Comparison of ENCODE assay signal across 31 mouse cellular contexts in genomic region chr12:70097316-70097715, GRCm38 (mm10). TPM values are rescaled to one million over a fixed set of nuclear protein-coding genes. Genes with fewer than 3 reads are reported as not detected.
DNase-seq lines count a peak whose midpoint lies in the region; ATAC-seq and TF ChIP-seq lines count a peak whose summit lies in the region.
"Had no signal": no experiment of that assay in that cellular context is flagged by ENCODE, and none has a peak within 500 bp of the region (broad histone marks: within the 10 kb centered on the region; RNA-seq: fewer than 3 reads in every experiment).

No protein-coding gene starts in this region.

- intact Hi-C loops in heart, postnatal 14 days (cut with DNase I): no loop called here
- intact Hi-C loops in left cerebral cortex, postnatal 14 days (cut with DNase I): no loop called here

- H3K9me3 ChIP-seq in heart, postnatal 0 days (replicated peaks; ENCODE audit: control insufficient read depth, low read length): no peaks in the 10 kb centered on the region
- no peaks in the 10 kb centered on the region for H3K9me3 ChIP-seq in hindbrain, embryonic 14.5 days (ENCODE audit: control insufficient read depth, low read length)
- H3K9me3 ChIP-seq in limb, embryonic 10.5 days (replicated peaks): no peaks in the 10 kb centered on the region
- H3K9me3 ChIP-seq: embryonic facial prominence, embryonic 13.5 days; forebrain, embryonic 13.5 days; heart, embryonic 12.5 days; kidney, embryonic 15.5 days; lung, embryonic 15.5 days; megakaryocyte, embryonic 14.5 days; midbrain, embryonic 13.5 days had no signal

- H3K4me2 ChIP-seq in heart, postnatal 0 days (ENCODE audit: low read depth, low read length): no peak overlapping the region
- no peak overlapping the region for H3K4me2 ChIP-seq in hindbrain, embryonic 14.5 days (replicated peaks)
- H3K4me2 ChIP-seq: embryonic facial prominence, embryonic 13.5 days; forebrain, embryonic 13.5 days; heart, embryonic 12.5 days; kidney, embryonic 15.5 days; lung, embryonic 15.5 days; midbrain, embryonic 13.5 days had no signal

- H3K36me3 ChIP-seq in heart, postnatal 0 days (replicated peaks; ENCODE audit: control insufficient read depth, insufficient read depth, low read length): peaks cover 4% of the 10 kb centered on the region; the same call in 1 of the 2 replicates
- no peaks in the 10 kb centered on the region; the same call in 1 of the 2 replicates for H3K36me3 ChIP-seq in hindbrain, embryonic 14.5 days (replicated peaks; ENCODE audit: control insufficient read depth, insufficient read depth)
- peaks cover 4% of the 10 kb centered on the region; the same call in 1 of the 2 replicates for H3K36me3 ChIP-seq in limb, embryonic 10.5 days
- H3K36me3 ChIP-seq: lung, embryonic 15.5 days; midbrain, embryonic 13.5 days had no signal

- no peak for TF ChIP-seq CTCF in heart, postnatal 0 days (IDR thresholded peaks at IDR 0.05; ENCODE audit: low read depth)

- peak; percentile 47; the same call in 1 of the 2 replicates for ATAC-seq in heart, postnatal 0 days (ENCODE audit: insufficient read depth, low read depth)
- ATAC-seq in hindbrain, embryonic 14.5 days (ENCODE audit: low FRiP score): no peak
- ATAC-seq: forebrain, embryonic 13.5 days; hindbrain, postnatal 0 days; intestine, embryonic 16.5 days; midbrain, embryonic 13.5 days had no signal

- 62% methylated on average over 3 of the region's 3 CpGs for WGBS in heart, postnatal 0 days
- 87% methylated on average over 3 of the region's 3 CpGs for WGBS in hindbrain, embryonic 14.5 days
- 92% methylated on average over 3 of the region's 3 CpGs for WGBS in limb, embryonic 10.5 days

- H3K27ac ChIP-seq in heart, postnatal 0 days (ENCODE audit: low read depth): no peak overlapping the region
- H3K27ac ChIP-seq in hindbrain, embryonic 14.5 days: no peak overlapping the region
- H3K27ac ChIP-seq in limb, embryonic 10.5 days: no peak overlapping the region
- H3K27ac ChIP-seq: embryonic facial prominence, embryonic 13.5 days; forebrain, embryonic 13.5 days; hindbrain, postnatal 0 days; kidney, embryonic 15.5 days; liver, embryonic 14.5 days; lung, embryonic 15.5 days had no signal

- no peak overlapping the region for H3K4me3 ChIP-seq in heart, postnatal 0 days (ENCODE audit: low read depth, low read length)
- H3K4me3 ChIP-seq in hindbrain, embryonic 14.5 days (replicated peaks; ENCODE audit: low read length): no peak overlapping the region
- no peak overlapping the region for H3K4me3 ChIP-seq in limb, embryonic 10.5 days
- H3K4me3 ChIP-seq: embryonic facial prominence, embryonic 13.5 days; erythroblast, embryonic 14.5 days; forebrain, embryonic 13.5 days; heart, embryonic 12.5 days; kidney, embryonic 15.5 days; lung, embryonic 15.5 days; megakaryocyte, embryonic 14.5 days; midbrain, embryonic 13.5 days had no signal

- H3K9ac ChIP-seq in heart, postnatal 0 days (replicated peaks; ENCODE audit: low read depth, low read length): no peak overlapping the region
- no peak overlapping the region for H3K9ac ChIP-seq in hindbrain, embryonic 14.5 days
- H3K9ac ChIP-seq: embryonic facial prominence, embryonic 13.5 days; forebrain, embryonic 13.5 days; heart, embryonic 12.5 days; kidney, embryonic 15.5 days; liver, embryonic 14.5 days; lung, embryonic 15.5 days; midbrain, embryonic 13.5 days had no signal

- peak; percentile 7 for DNase-seq in heart, postnatal 0 days (ENCODE audit: low spot score)
- DNase-seq in heart, postnatal 14 days: no peak
- peak; percentile 22 for DNase-seq in MN1 (ENCODE audit: low spot score)
- peak; percentile 83 for DNase-seq in adrenal gland, postnatal 10 days
- no peak for DNase-seq in hindbrain, embryonic 14.5 days (ENCODE audit: low spot score)
- DNase-seq in left cerebral cortex, postnatal 14 days (ENCODE audit: low spot score in 2 of 2): no peak
- DNase-seq in limb, embryonic 10.5 days (ENCODE audit: low spot score): no peak
- DNase-seq: cerebellum, adult 18-20 months; cerebellum, postnatal 25 days; embryo, embryonic 11 days; gastrocnemius, postnatal 14 days; heart, adult 11 months; kidney, postnatal 36 days; lung, postnatal 36 days; right cerebral cortex, postnatal 14 days had no signal

- no peaks in the 10 kb centered on the region for H3K27me3 ChIP-seq in heart, postnatal 0 days (ENCODE audit: control insufficient read depth, insufficient read depth, low read length)
- H3K27me3 ChIP-seq in hindbrain, embryonic 14.5 days (ENCODE audit: control insufficient read depth, insufficient read depth, low read length): no peaks in the 10 kb centered on the region
- H3K27me3 ChIP-seq in limb, embryonic 10.5 days (ENCODE audit: low read depth, poor library complexity, severe bottlenecking): no peaks in the 10 kb centered on the region
- H3K27me3 ChIP-seq: embryonic facial prominence, embryonic 13.5 days; forebrain, embryonic 13.5 days; heart, embryonic 12.5 days; kidney, embryonic 15.5 days; lung, embryonic 15.5 days; megakaryocyte, embryonic 14.5 days; midbrain, embryonic 13.5 days had no signal

- no peak for TF ChIP-seq EP300 in heart, postnatal 0 days (IDR thresholded peaks at IDR 0.05; ENCODE audit: low read depth)

- H3K4me1 ChIP-seq in heart, postnatal 0 days (ENCODE audit: control insufficient read depth, insufficient read depth): peaks cover 13% of the 10 kb centered on the region; the same call in 1 of the 2 replicates
- peaks cover 28% of the 10 kb centered on the region for H3K4me1 ChIP-seq in hindbrain, embryonic 14.5 days (replicated peaks; ENCODE audit: control insufficient read depth, insufficient read depth, low read length)
- H3K4me1 ChIP-seq in limb, embryonic 10.5 days: no peaks in the 10 kb centered on the region

RNA-seq across cellular contexts. Expression of gene Nin, which starts 16.2 kb away (rescaled TPM):
- total RNA-seq in heart, postnatal 0 days (2014; rRNA removed; ENCODE audit: low replicate concordance): 9.8 and 15.3 TPM in 2 replicates
- 4.3 and 5.1 TPM in 2 replicates for polyA plus RNA-seq in heart, postnatal 0 days (2015; fragmentation: Nextera tagmentation; extraction: Ambion mirVana)
- 10 to 100 TPM; 21.8 to 26.1 TPM for total RNA-seq in heart, postnatal 14 days (2021)
- 10 to 100 TPM; 29.5 to 38.3 TPM for total RNA-seq in adrenal gland, postnatal 10 days (2021)
- 12.6 and 12.8 TPM in 2 replicates for polyA plus RNA-seq in hindbrain, embryonic 14.5 days (2014; fragmentation: Nextera tagmentation; extraction: Ambion mirVana)
- total RNA-seq in left cerebral cortex, postnatal 14 days (2021): 10 to 100 TPM; 44.5 to 53.7 TPM
- polyA plus RNA-seq in limb, embryonic 10.5 days (2016; fragmentation: Nextera tagmentation; extraction: Ambion mirVana): 9.2 and 9.5 TPM in 2 replicates

RNA-seq across cellular contexts. Expression of gene Abhd12b, which starts 56.6 kb away (rescaled TPM):
- total RNA-seq in heart, postnatal 0 days (2014; rRNA removed; ENCODE audit: low replicate concordance): not detected in 2 replicates
- polyA plus RNA-seq in heart, postnatal 0 days (2015; fragmentation: Nextera tagmentation; extraction: Ambion mirVana): not detected in 2 replicates
- not detected for total RNA-seq in heart, postnatal 14 days (2021)
- total RNA-seq in adrenal gland, postnatal 10 days (2021): not detected
- 0.23 TPM in 1 of 2 replicates, not detected in the other for polyA plus RNA-seq in hindbrain, embryonic 14.5 days (2014; fragmentation: Nextera tagmentation; extraction: Ambion mirVana)
- total RNA-seq in left cerebral cortex, postnatal 14 days (2021): not detected
- polyA plus RNA-seq in limb, embryonic 10.5 days (2016; fragmentation: Nextera tagmentation; extraction: Ambion mirVana): 0.18 TPM in 1 of 2 replicates, not detected in the other
- total RNA-seq: gastrocnemius, postnatal 14 days; hematopoietic stem cell, adult 5-6 weeks; hindbrain, postnatal 0 days; layer of hippocampus, adult 8-10 months; left cerebral cortex, postnatal 25 days; monocyte, adult 5-6 weeks had no signal
- polyA plus RNA-seq: erythroblast, embryonic 14.5 days; forebrain, embryonic 13.5 days; heart, embryonic 12.5 days; hindbrain, postnatal 0 days; kidney, embryonic 15.5 days; liver, embryonic 14.5 days; thymus, postnatal 0 days had no signal

Comparison
In these comparisons a context has a peak if more than half of its experiments do, and no peak if none do; other contexts are left out.
1. DNase-seq: peak in heart, postnatal 0 days (single experiment), MN1 (single experiment) and adrenal gland, postnatal 10 days (single experiment); none in heart, postnatal 14 days (0 of 2), hindbrain, embryonic 14.5 days (single experiment), left cerebral cortex, postnatal 14 days (0 of 2) and limb, embryonic 10.5 days (single experiment).